Mouse (Mus musculus) erythroblast, adult 5-6 weeks (primary cell): ENCODE measurements around the gene Trip10. TPM values are rescaled to one million over a fixed set of nuclear protein-coding genes. Genes with fewer than 3 reads are reported as not detected.

Experiments
- ATAC-seq: replicated peaks from 2 replicates; pipeline ENCODE4 v1.8.0; 2016; ENCODE audit warnings: moderate number of reproducible peaks, mild to moderate bottlenecking, moderate TSS enrichment, inconsistent platforms; ENCODE audit not compliant: poor library complexity, low FRiP score, severe bottlenecking
- total RNA-seq, 2 experiments: library from RNA; stranded (forward) in 1 of 2; stranded (reverse) in 1 of 2; fragments of 150-400 nt in 1 of 2; fragments of 200-764, 138-1000 nt in 1 of 2; gene quantifications; 2 replicates each; pipeline versions ENCODE4 v1.2.3 to v1.2.4; 2015 to 2017; ENCODE audit warnings: low replicate concordance in 2 of 2

Gene Trip10
- total RNA-seq, 2 experiments from 2014 or later: 3.1 to 5.5 TPM

GRCm38 (mm10) chr17:57233038-57233437 lies 16.2 kb upstream of the Trip10 start:
- no peak for ATAC-seq

GRCm38 (mm10) chr17:57234254-57234928 lies 14.9 kb upstream of the Trip10 start:
- no peak; the same call in 1 of the 2 replicates for ATAC-seq

GRCm38 (mm10) chr17:57235803-57236202 lies 13.5 kb upstream of the Trip10 start:
- no peak for ATAC-seq

GRCm38 (mm10) chr17:57237181-57237580 lies 12.1 kb upstream of the Trip10 start:
- ATAC-seq: no peak

GRCm38 (mm10) chr17:57243650-57244370 lies 5.4 kb upstream of the Trip10 start:
- ATAC-seq: no peak

GRCm38 (mm10) chr17:57245311-57245929 lies 3.8 kb upstream of the Trip10 start:
- ATAC-seq: no peak

- no peak for ATAC-seq
Observed at GRCm38 (mm10) chr17:57246663-57247392, 2.4 kb upstream of the Trip10 start.

- ATAC-seq: peak; percentile 88
Observed at GRCm38 (mm10) chr17:57247393-57248200, 1.7 kb upstream of the Trip10 start.

GRCm38 (mm10) chr17:57248201-57248699 lies 1.0 kb upstream of the Trip10 start, which contains the start of gene Gpr108:
Gene Gpr108, minus strand, starts transcription at chr17:57248446.
- peak; percentile 69 for ATAC-seq

- no peak for ATAC-seq
Observed at GRCm38 (mm10) chr17:57248771-57249170, 484 bp upstream of the Trip10 start.

GRCm38 (mm10) chr17:57250461-57251160 lies 1.4 kb downstream of the Trip10 start:
- ATAC-seq: no peak

GRCm38 (mm10) chr17:57251431-57251830 lies 2.2 kb downstream of the Trip10 start:
- no peak for ATAC-seq

GRCm38 (mm10) chr17:57253306-57253705 lies 4.1 kb downstream of the Trip10 start:
- ATAC-seq: no peak

- ATAC-seq: no peak
Observed at GRCm38 (mm10) chr17:57255354-57255753, 6.1 kb downstream of the Trip10 start.

GRCm38 (mm10) chr17:57256921-57257485 lies 7.7 kb downstream of the Trip10 start:
- ATAC-seq: no peak

- no peak for ATAC-seq
Observed at GRCm38 (mm10) chr17:57258191-57258590, 8.9 kb downstream of the Trip10 start.

GRCm38 (mm10) chr17:57259742-57260141 lies 10.5 kb downstream of the Trip10 start:
- no peak for ATAC-seq

- ATAC-seq: no peak
Observed at GRCm38 (mm10) chr17:57260351-57260750, 11.1 kb downstream of the Trip10 start.
